Mouse (Mus musculus): ENCODE results near the gene Fam178b. TPM values are rescaled to one million over a fixed set of nuclear protein-coding genes. Genes with fewer than 3 reads are reported as not detected.

Fam178b gene
- polyA plus RNA-seq, 1 experiment from 2014 or later: 3.1 TPM

GRCm38 (mm10) chr1:36535477-36536396 lies 147.2 kb downstream of the Fam178b start:
- Histone ChIP-seq H3K27me3 (ENCODE audit: control insufficient read depth, insufficient read depth, low read length) (no peaks in the 10 kb centered on the region), H3K4me1 (ENCODE audit: control insufficient read depth in 2 of 2, insufficient read depth in 2 of 2, low read length in 2 of 2) (peaks cover 49 to 63% of the 10 kb centered on the region in 2 experiments), H3K9ac (ENCODE audit: low read length) (peak overlapping the region; percentile 45), H3K27ac (replicated peaks in 1 of 2; ENCODE audit: control insufficient read depth in 1 of 2, insufficient read depth in 1 of 2, low read depth in 2 of 2, low read length in 2 of 2) (peak overlapping the region; percentile 75 to 93), H3K36me3 (ENCODE audit: control insufficient read depth, insufficient read depth, low read length) (peaks cover 37% of the 10 kb centered on the region), H3K9me3 (ENCODE audit: control insufficient read depth, low read length) (no peaks in the 10 kb centered on the region), H3K4me3 (ENCODE audit: control insufficient read depth in 1 of 2, insufficient read depth in 1 of 2, low read depth in 1 of 2, low read length in 2 of 2) (no peak overlapping the region), H3K4me2 (ENCODE audit: low read length) (peak overlapping the region; percentile 32)
- ATAC-seq (ENCODE audit: insufficient number of reproducible peaks, insufficient read depth, low FRiP score, low read depth): peak; percentile 43; the same call in 1 of the 2 replicates
- 54% methylated on average over 11 of the region's 11 CpGs for WGBS

GRCm38 (mm10) chr1:36534595-36535058 lies 148.4 kb downstream of the Fam178b start:
- 57% methylated on average over 6 of the region's 6 CpGs for WGBS
- Histone ChIP-seq H3K9ac (ENCODE audit: low read length) (peak overlapping the region; percentile 45; the same call in 1 of the 2 replicates), H3K4me3 (ENCODE audit: control insufficient read depth in 1 of 2, insufficient read depth in 1 of 2, low read depth in 1 of 2, low read length in 2 of 2) (no peak overlapping the region), H3K27ac (replicated peaks in 1 of 2; ENCODE audit: control insufficient read depth in 1 of 2, insufficient read depth in 1 of 2, low read depth in 2 of 2, low read length in 2 of 2) (peak overlapping the region in 1 of 2 experiments; percentile 93; a peak in 2 of 4 replicates), H3K4me2 (ENCODE audit: low read length) (no peak overlapping the region), H3K9me3 (ENCODE audit: control insufficient read depth, low read length) (no peaks in the 10 kb centered on the region), H3K4me1 (ENCODE audit: control insufficient read depth in 2 of 2, insufficient read depth in 2 of 2, low read length in 2 of 2) (peaks cover 58 to 70% of the 10 kb centered on the region in 2 experiments), H3K27me3 (ENCODE audit: control insufficient read depth, insufficient read depth, low read length) (no peaks in the 10 kb centered on the region), H3K36me3 (ENCODE audit: control insufficient read depth, insufficient read depth, low read length) (peaks cover 26% of the 10 kb centered on the region)
- no peak for ATAC-seq (ENCODE audit: insufficient number of reproducible peaks, insufficient read depth, low FRiP score, low read depth)

- no peak for ATAC-seq (ENCODE audit: insufficient number of reproducible peaks, insufficient read depth, low FRiP score, low read depth)
- WGBS: 53% methylated on average over 6 of the region's 6 CpGs
- Histone ChIP-seq H3K27me3 (ENCODE audit: control insufficient read depth, insufficient read depth, low read length) (no peaks in the 10 kb centered on the region), H3K4me2 (ENCODE audit: low read length) (no peak overlapping the region), H3K27ac (replicated peaks in 1 of 2; ENCODE audit: control insufficient read depth in 1 of 2, insufficient read depth in 1 of 2, low read depth in 2 of 2, low read length in 2 of 2) (no peak overlapping the region; a peak in 1 of 4 replicates), H3K4me3 (ENCODE audit: control insufficient read depth in 1 of 2, insufficient read depth in 1 of 2, low read depth in 1 of 2, low read length in 2 of 2) (no peak overlapping the region), H3K4me1 (ENCODE audit: control insufficient read depth in 2 of 2, insufficient read depth in 2 of 2, low read length in 2 of 2) (peaks cover 54 to 64% of the 10 kb centered on the region in 2 experiments), H3K36me3 (ENCODE audit: control insufficient read depth, insufficient read depth, low read length) (peaks cover 17% of the 10 kb centered on the region), H3K9me3 (ENCODE audit: control insufficient read depth, low read length) (no peaks in the 10 kb centered on the region), H3K9ac (ENCODE audit: low read length) (peak overlapping the region; percentile 49)
Observed at GRCm38 (mm10) chr1:36533546-36533945, 149.4 kb downstream of the Fam178b start.

- Histone ChIP-seq H3K9me3 (ENCODE audit: control insufficient read depth, low read length) (no peaks in the 10 kb centered on the region), H3K4me2 (ENCODE audit: low read length) (no peak overlapping the region), H3K4me1 (ENCODE audit: control insufficient read depth in 2 of 2, insufficient read depth in 2 of 2, low read length in 2 of 2) (peaks cover 52 to 74% of the 10 kb centered on the region in 2 experiments), H3K4me3 (ENCODE audit: control insufficient read depth in 1 of 2, insufficient read depth in 1 of 2, low read depth in 1 of 2, low read length in 2 of 2) (no peak overlapping the region), H3K27me3 (ENCODE audit: control insufficient read depth, insufficient read depth, low read length) (no peaks in the 10 kb centered on the region), H3K9ac (ENCODE audit: low read length) (no peak overlapping the region), H3K27ac (replicated peaks in 1 of 2; ENCODE audit: control insufficient read depth in 1 of 2, insufficient read depth in 1 of 2, low read depth in 2 of 2, low read length in 2 of 2) (peak overlapping the region; percentile 12 to 57; a peak in 2 of 4 replicates), H3K36me3 (ENCODE audit: control insufficient read depth, insufficient read depth, low read length) (peaks cover 17% of the 10 kb centered on the region)
- ATAC-seq (ENCODE audit: insufficient number of reproducible peaks, insufficient read depth, low FRiP score, low read depth): no peak
- WGBS: 62% methylated on average over 8 of the region's 12 CpGs
Observed at GRCm38 (mm10) chr1:36531461-36531860, 151.5 kb downstream of the Fam178b start.

- Histone ChIP-seq H3K9me3 (ENCODE audit: control insufficient read depth, low read length) (no peaks in the 10 kb centered on the region), H3K4me3 (ENCODE audit: control insufficient read depth in 1 of 2, insufficient read depth in 1 of 2, low read depth in 1 of 2, low read length in 2 of 2) (no peak overlapping the region), H3K4me1 (ENCODE audit: control insufficient read depth in 2 of 2, insufficient read depth in 2 of 2, low read length in 2 of 2) (peaks cover 48 to 69% of the 10 kb centered on the region in 2 experiments), H3K27me3 (ENCODE audit: control insufficient read depth, insufficient read depth, low read length) (no peaks in the 10 kb centered on the region), H3K9ac (ENCODE audit: low read length) (no peak overlapping the region), H3K27ac (replicated peaks in 1 of 2; ENCODE audit: control insufficient read depth in 1 of 2, insufficient read depth in 1 of 2, low read depth in 2 of 2, low read length in 2 of 2) (peak overlapping the region in 1 of 2 experiments; percentile 57; a peak in 3 of 4 replicates), H3K36me3 (ENCODE audit: control insufficient read depth, insufficient read depth, low read length) (peaks cover 22% of the 10 kb centered on the region), H3K4me2 (ENCODE audit: low read length) (no peak overlapping the region)
- no peak for ATAC-seq (ENCODE audit: insufficient number of reproducible peaks, insufficient read depth, low FRiP score, low read depth)
- 86% methylated on average over 7 of the region's 7 CpGs for WGBS
Observed at GRCm38 (mm10) chr1:36530962-36531361, 152.0 kb downstream of the Fam178b start.

GRCm38 (mm10) chr1:36530485-36530884 lies 152.5 kb downstream of the Fam178b start:
- 63% methylated on average over 8 of the region's 8 CpGs for WGBS
- no peaks in the 10 kb centered on the region for H3K9me3 ChIP-seq (ENCODE audit: control insufficient read depth, low read length)
- peaks cover 43 to 64% of the 10 kb centered on the region in 2 experiments for H3K4me1 ChIP-seq (ENCODE audit: control insufficient read depth in 2 of 2, insufficient read depth in 2 of 2, low read length in 2 of 2)
- no peak for ATAC-seq (ENCODE audit: insufficient number of reproducible peaks, insufficient read depth, low FRiP score, low read depth)
- no peak overlapping the region for H3K4me3 ChIP-seq (ENCODE audit: control insufficient read depth in 1 of 2, insufficient read depth in 1 of 2, low read depth in 1 of 2, low read length in 2 of 2)
- no peaks in the 10 kb centered on the region for H3K27me3 ChIP-seq (ENCODE audit: control insufficient read depth, insufficient read depth, low read length)
- H3K4me2 ChIP-seq (ENCODE audit: low read length): no peak overlapping the region
- peaks cover 27% of the 10 kb centered on the region for H3K36me3 ChIP-seq (ENCODE audit: control insufficient read depth, insufficient read depth, low read length)
- H3K27ac ChIP-seq (replicated peaks in 1 of 2; ENCODE audit: control insufficient read depth in 1 of 2, insufficient read depth in 1 of 2, low read depth in 2 of 2, low read length in 2 of 2): peak overlapping the region; percentile 24 to 57
- no peak overlapping the region for H3K9ac ChIP-seq (ENCODE audit: low read length)

GRCm38 (mm10) chr1:36529875-36530274 lies 153.1 kb downstream of the Fam178b start:
- H3K4me3 ChIP-seq (ENCODE audit: control insufficient read depth in 1 of 2, insufficient read depth in 1 of 2, low read depth in 1 of 2, low read length in 2 of 2): no peak overlapping the region
- no peak for ATAC-seq (ENCODE audit: insufficient number of reproducible peaks, insufficient read depth, low FRiP score, low read depth)
- H3K9ac ChIP-seq (ENCODE audit: low read length): no peak overlapping the region
- peak overlapping the region; percentile 24 to 57; a peak in 3 of 4 replicates for H3K27ac ChIP-seq (replicated peaks in 1 of 2; ENCODE audit: control insufficient read depth in 1 of 2, insufficient read depth in 1 of 2, low read depth in 2 of 2, low read length in 2 of 2)
- 93% methylated on average over 4 of the region's 4 CpGs for WGBS
- peaks cover 37 to 58% of the 10 kb centered on the region in 2 experiments for H3K4me1 ChIP-seq (ENCODE audit: control insufficient read depth in 2 of 2, insufficient read depth in 2 of 2, low read length in 2 of 2)
- H3K9me3 ChIP-seq (ENCODE audit: control insufficient read depth, low read length): no peaks in the 10 kb centered on the region
- no peaks in the 10 kb centered on the region for H3K27me3 ChIP-seq (ENCODE audit: control insufficient read depth, insufficient read depth, low read length)
- peaks cover 33% of the 10 kb centered on the region for H3K36me3 ChIP-seq (ENCODE audit: control insufficient read depth, insufficient read depth, low read length)
- no peak overlapping the region for H3K4me2 ChIP-seq (ENCODE audit: low read length)
